Mouse (Mus musculus) bone marrow, adult 2 months (tissue): ENCODE measurements around the gene Luc7l2.

Experiments
- CTCF ChIP-seq: fragments of 200-500 bp; IDR thresholded peaks from 2 replicates; pipeline ENCODE4 v1.5.1; 2011; ENCODE audit warnings: low read length, control low read depth; ENCODE audit not compliant: control insufficient read depth, insufficient read depth
- POLR2A ChIP-seq: fragments of 200-500 bp; IDR thresholded peaks from 2 replicates; pipeline ENCODE4 v1.6.1; 2011; ENCODE audit warnings: low read depth, mild to moderate bottlenecking, control low read depth, low read length, borderline replicate concordance; ENCODE audit not compliant: control insufficient read depth

GRCm38 (mm10) chr6:38641228-38641627, 90.1 kb downstream of the Luc7l2 start:
- TF ChIP-seq CTCF: no peak
- TF ChIP-seq POLR2A: no peak
